Comparison of ENCODE assay signal across 18 mouse cellular contexts in the genomic region with DNA sequence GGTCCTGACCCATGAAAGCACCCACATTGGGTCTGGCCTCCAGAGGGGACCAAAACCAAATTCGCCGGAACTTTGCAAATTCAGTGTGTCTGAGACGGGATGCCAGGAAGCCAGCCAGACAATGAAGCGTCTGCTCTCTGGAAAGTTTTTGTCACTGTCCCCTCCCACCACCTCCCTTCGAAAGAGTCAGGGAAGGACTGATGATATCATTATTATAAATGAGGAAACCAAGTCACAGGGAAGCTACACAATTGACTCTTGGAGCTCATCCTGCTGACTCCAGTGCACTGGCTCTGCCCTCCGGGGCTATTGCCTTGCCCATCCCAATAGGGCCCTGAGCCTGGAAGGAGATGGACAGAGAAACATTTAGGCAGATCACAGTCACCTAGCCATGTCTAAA. TPM values are rescaled to one million over a fixed set of nuclear protein-coding genes. Genes with fewer than 3 reads are reported as not detected.
DNase-seq lines count a peak whose midpoint lies in the region; ATAC-seq and TF ChIP-seq lines count a peak whose summit lies in the region.
"Had no signal": no experiment of that assay in that cellular context is flagged by ENCODE, and none has a peak within 500 bp of the region (broad histone marks: within the 10 kb centered on the region; RNA-seq: fewer than 3 reads in every experiment).

No protein-coding gene starts in this region.

- TF ChIP-seq EP300 in lung, postnatal 0 days (IDR thresholded peaks at IDR 0.05) = no peak

- no peak overlapping the region for H3K4me3 ChIP-seq in cerebellum, adult 2 months (replicated peaks; ENCODE audit: insufficient read depth, low read depth, low read length)
- H3K4me3 ChIP-seq in kidney, embryonic 16.5 days (ENCODE audit: low read length) = no peak overlapping the region
- no peak overlapping the region for H3K4me3 ChIP-seq in lung, postnatal 0 days (ENCODE audit: low read depth, low read length)
- no peak overlapping the region for H3K4me3 ChIP-seq in midbrain, embryonic 10.5 days
- H3K4me3 ChIP-seq: forebrain, embryonic 13.5 days; hindbrain, embryonic 15.5 days; limb, embryonic 12.5 days; midbrain, embryonic 13.5 days had no signal

- no peak for DNase-seq in cerebellum, adult 2 months
- no peak for DNase-seq in cerebellum, postnatal 14 days
- DNase-seq in kidney, adult 9 months = peak; percentile 22
- peak; percentile 49 for DNase-seq in R1 (ENCODE audit: low read depth, low spot score)
- DNase-seq in lung, postnatal 0 days (ENCODE audit: low spot score) = peak; percentile 50
- no peak for DNase-seq in adrenal gland, adult 18-20 months (ENCODE audit: low spot score in 2 of 2)
- DNase-seq in midbrain, embryonic 10.5 days (ENCODE audit: low spot score) = no peak
- DNase-seq: cerebellum, adult 9-10 months; liver, postnatal 0 days; retina, postnatal 1 day; spleen, adult 18-20 months had no signal

- H3K27ac ChIP-seq in cerebellum, adult 2 months (ENCODE audit: insufficient read depth, low read length) = peak overlapping the region; percentile 62; the same call in 1 of the 2 replicates
- H3K27ac ChIP-seq in kidney, embryonic 16.5 days (ENCODE audit: low read length) = no peak overlapping the region
- H3K27ac ChIP-seq in lung, postnatal 0 days (ENCODE audit: low read length) = no peak overlapping the region
- no peak overlapping the region for H3K27ac ChIP-seq in midbrain, embryonic 10.5 days (replicated peaks)
- H3K27ac ChIP-seq: forebrain, embryonic 13.5 days; hindbrain, embryonic 15.5 days; limb, embryonic 12.5 days; midbrain, embryonic 13.5 days had no signal

- no peak for TF ChIP-seq POLR2A in cerebellum, adult 2 months (IDR thresholded peaks at IDR 0.05; ENCODE audit: borderline replicate concordance, insufficient read depth, low read length)

- H3K9ac ChIP-seq in kidney, embryonic 16.5 days (replicated peaks; ENCODE audit: low read length) = no peak overlapping the region
- H3K9ac ChIP-seq in lung, postnatal 0 days (replicated peaks; ENCODE audit: low read depth) = no peak overlapping the region
- H3K9ac ChIP-seq: forebrain, embryonic 13.5 days; hindbrain, embryonic 15.5 days; limb, embryonic 12.5 days; liver, postnatal 0 days; midbrain, embryonic 13.5 days had no signal

- no peaks in the 10 kb centered on the region for H3K27me3 ChIP-seq in cerebellum, adult 2 months (ENCODE audit: control insufficient read depth, insufficient read depth, low read length)
- no peaks in the 10 kb centered on the region for H3K27me3 ChIP-seq in kidney, embryonic 16.5 days (ENCODE audit: insufficient read depth, low read length)
- H3K27me3 ChIP-seq in lung, postnatal 0 days (replicated peaks; ENCODE audit: insufficient read depth, low read length) = no peaks in the 10 kb centered on the region
- no peaks in the 10 kb centered on the region for H3K27me3 ChIP-seq in midbrain, embryonic 10.5 days (ENCODE audit: low read depth, poor library complexity, severe bottlenecking)
- H3K27me3 ChIP-seq: forebrain, embryonic 13.5 days; hindbrain, embryonic 15.5 days; limb, embryonic 12.5 days; midbrain, embryonic 13.5 days had no signal

- H3K4me2 ChIP-seq in kidney, embryonic 16.5 days (replicated peaks; ENCODE audit: low read depth, low read length) = no peak overlapping the region
- no peak overlapping the region for H3K4me2 ChIP-seq in lung, postnatal 0 days (replicated peaks; ENCODE audit: low read depth, low read length)
- H3K4me2 ChIP-seq: forebrain, embryonic 13.5 days; heart, embryonic 11.5 days; hindbrain, embryonic 15.5 days; limb, embryonic 12.5 days; midbrain, embryonic 13.5 days had no signal

- no peak for TF ChIP-seq CTCF in cerebellum, adult 2 months (IDR thresholded peaks at IDR 0.05; ENCODE audit: borderline replicate concordance, insufficient read depth, low read depth, low read length)
- TF ChIP-seq CTCF in lung, postnatal 0 days (IDR thresholded peaks at IDR 0.05) = no peak

- no peak for ATAC-seq in kidney, embryonic 16.5 days (ENCODE audit: low FRiP score, low TSS enrichment)
- ATAC-seq in lung, postnatal 0 days = peak; percentile 63
- ATAC-seq: forebrain, embryonic 13.5 days; liver, postnatal 0 days; midbrain, embryonic 13.5 days had no signal

- no peaks in the 10 kb centered on the region for H3K36me3 ChIP-seq in kidney, embryonic 16.5 days (ENCODE audit: insufficient read depth, low read length)
- no peaks in the 10 kb centered on the region for H3K36me3 ChIP-seq in lung, postnatal 0 days (ENCODE audit: insufficient read depth, low read length)
- H3K36me3 ChIP-seq in midbrain, embryonic 10.5 days = no peaks in the 10 kb centered on the region
- H3K36me3 ChIP-seq: hindbrain, embryonic 15.5 days; limb, embryonic 12.5 days; midbrain, embryonic 13.5 days had no signal

- no peaks in the 10 kb centered on the region for H3K4me1 ChIP-seq in cerebellum, adult 2 months (ENCODE audit: control insufficient read depth, insufficient read depth, low read length)
- H3K4me1 ChIP-seq in kidney, embryonic 16.5 days (ENCODE audit: insufficient read depth, low read length) = peaks cover 10% of the 10 kb centered on the region
- H3K4me1 ChIP-seq in lung, postnatal 0 days (ENCODE audit: insufficient read depth, low read depth, low read length) = no peaks in the 10 kb centered on the region
- H3K4me1 ChIP-seq in midbrain, embryonic 10.5 days = peaks cover 10% of the 10 kb centered on the region
- H3K4me1 ChIP-seq: forebrain, embryonic 13.5 days; hindbrain, embryonic 15.5 days; midbrain, embryonic 13.5 days had no signal

- H3K9me3 ChIP-seq in kidney, embryonic 16.5 days (ENCODE audit: low read length) = no peaks in the 10 kb centered on the region
- no peaks in the 10 kb centered on the region for H3K9me3 ChIP-seq in lung, postnatal 0 days (ENCODE audit: low read length)
- H3K9me3 ChIP-seq in midbrain, embryonic 10.5 days (replicated peaks) = no peaks in the 10 kb centered on the region
- H3K9me3 ChIP-seq: forebrain, embryonic 13.5 days; hindbrain, embryonic 15.5 days; limb, embryonic 12.5 days; midbrain, embryonic 13.5 days had no signal

- WGBS in cerebellum, adult 2 months = 49% methylated on average over 6 of the region's 6 CpGs
- 74% methylated on average over 6 of the region's 6 CpGs for WGBS in kidney, embryonic 16.5 days
- 43% methylated on average over 6 of the region's 6 CpGs for WGBS in lung, postnatal 0 days
- 83% methylated on average over 6 of the region's 6 CpGs for WGBS in midbrain, embryonic 10.5 days

RNA-seq across cellular contexts. Expression of a gene that starts 15.4 kb away (rescaled TPM):
- polyA plus RNA-seq in cerebellum, adult 2 months (2012; rRNA removed) = 93.1 and 95.8 TPM in 2 replicates
- polyA plus RNA-seq in kidney, embryonic 16.5 days (2015; fragmentation: Nextera tagmentation; extraction: Ambion mirVana) = 56.9 and 57.8 TPM in 2 replicates
- polyA plus RNA-seq in lung, postnatal 0 days (2015; fragmentation: Nextera tagmentation; extraction: Ambion mirVana) = 22.0 and 22.2 TPM in 2 replicates
- total RNA-seq in adrenal gland, adult 18-20 months (2021) = 10 to 100 TPM; 15.7 to 18.4 TPM
- polyA plus RNA-seq in midbrain, embryonic 10.5 days (2016; fragmentation: Nextera tagmentation; extraction: Ambion mirVana) = 42.1 and 52.2 TPM in 2 replicates

RNA-seq across cellular contexts. Expression of a gene that starts 15.6 kb away (rescaled TPM):
- 0.33 and 0.67 TPM in 2 replicates for polyA plus RNA-seq in cerebellum, adult 2 months (2012; rRNA removed)
- 0.55 and 0.72 TPM in 2 replicates for polyA plus RNA-seq in kidney, embryonic 16.5 days (2015; fragmentation: Nextera tagmentation; extraction: Ambion mirVana)
- 0.16 and 0.31 TPM in 2 replicates for polyA plus RNA-seq in lung, postnatal 0 days (2015; fragmentation: Nextera tagmentation; extraction: Ambion mirVana)
- under 1 TPM in 1 of 2 experiments, not detected in 1; 0.29 TPM for total RNA-seq in adrenal gland, adult 18-20 months (2021)
- 0.12 and 0.34 TPM in 2 replicates for polyA plus RNA-seq in midbrain, embryonic 10.5 days (2016; fragmentation: Nextera tagmentation; extraction: Ambion mirVana)

RNA-seq across cellular contexts. Expression of a gene that starts 41.0 kb away (rescaled TPM):
- polyA plus RNA-seq in cerebellum, adult 2 months (2012; rRNA removed) = 0.47 and 1.7 TPM in 2 replicates
- 0.24 and 0.30 TPM in 2 replicates for polyA plus RNA-seq in kidney, embryonic 16.5 days (2015; fragmentation: Nextera tagmentation; extraction: Ambion mirVana)
- polyA plus RNA-seq in lung, postnatal 0 days (2015; fragmentation: Nextera tagmentation; extraction: Ambion mirVana) = 0.07 and 0.13 TPM in 2 replicates
- total RNA-seq in adrenal gland, adult 18-20 months (2021) = not detected
- 0.06 and 0.14 TPM in 2 replicates for polyA plus RNA-seq in midbrain, embryonic 10.5 days (2016; fragmentation: Nextera tagmentation; extraction: Ambion mirVana)
- polyA plus RNA-seq: liver, postnatal 0 days had no signal

RNA-seq across cellular contexts. Expression of a gene that starts 48.6 kb away (rescaled TPM):
- 68.1 and 80.8 TPM in 2 replicates for polyA plus RNA-seq in cerebellum, adult 2 months (2012; rRNA removed)
- 0.51 and 0.56 TPM in 2 replicates for polyA plus RNA-seq in kidney, embryonic 16.5 days (2015; fragmentation: Nextera tagmentation; extraction: Ambion mirVana)
- 0.11 and 0.31 TPM in 2 replicates for polyA plus RNA-seq in lung, postnatal 0 days (2015; fragmentation: Nextera tagmentation; extraction: Ambion mirVana)
- total RNA-seq in adrenal gland, adult 18-20 months (2021) = 1 to 10 TPM in 1 of 2 experiments, under 1 TPM in 1; 0.76 to 2.4 TPM
- 0.61 and 2.5 TPM in 2 replicates for polyA plus RNA-seq in midbrain, embryonic 10.5 days (2016; fragmentation: Nextera tagmentation; extraction: Ambion mirVana)
- total RNA-seq: MEL had no signal

Comparison
In these comparisons a context has a peak if more than half of its experiments do, and no peak if none do; other contexts are left out.
1. DNase-seq: peak in kidney, adult 9 months (single experiment), R1 (single experiment) and lung, postnatal 0 days (single experiment); none in cerebellum, adult 2 months (0 of 2), cerebellum, postnatal 14 days (0 of 2), adrenal gland, adult 18-20 months (0 of 2) and midbrain, embryonic 10.5 days (single experiment).